Mouse (Mus musculus) G1E (cell line): ENCODE data around the gene Olfr771.
"Not testable (repeated sequence)": the region's sequence is repeated elsewhere in the genome, so short reads cannot be mapped to it uniquely, and the experiment has no call there.

Experiments used
- CTCF ChIP-seq: IDR thresholded peaks from 2 replicates; pipeline ENCODE4 v1.5.1; 2012; ENCODE audit warnings: low read depth, low read length, inconsistent platforms, mixed read lengths
- GATA1 ChIP-seq: IDR thresholded peaks from 2 replicates; pipeline ENCODE4 v1.6.1; 2012; ENCODE audit warnings: borderline replicate concordance, low read length, inconsistent platforms, mixed read lengths
- POLR2AphosphoS5 ChIP-seq: IDR thresholded peaks from 2 replicates; pipeline ENCODE4 v1.6.1; 2012; ENCODE audit warnings: low read depth, low read length, inconsistent platforms; ENCODE audit not compliant: insufficient replicate concordance
- TAL1 ChIP-seq: conservative IDR thresholded peaks from 2 replicates; pipeline ENCODE4 v1.6.1; 2012; ENCODE audit warnings: low read depth, low read length, inconsistent platforms, mixed read lengths

DNA sequence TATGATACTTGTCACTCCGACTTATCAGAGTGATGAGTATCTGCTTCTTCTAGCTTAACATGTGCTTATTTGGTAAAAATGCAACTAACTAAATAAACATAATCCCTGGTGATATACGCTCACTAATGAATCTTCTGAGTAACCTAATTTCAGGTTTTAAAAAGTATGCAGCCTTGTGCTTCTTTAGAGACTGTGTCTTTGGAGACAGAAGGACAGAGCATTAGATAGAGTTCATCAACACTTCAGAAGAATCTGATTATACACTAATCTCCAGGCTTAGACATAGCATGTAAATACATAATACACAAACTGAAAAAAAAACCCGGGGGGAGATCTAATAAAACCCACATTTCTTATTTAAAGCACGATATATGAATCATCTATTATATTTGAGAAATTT lies 13.3 kb upstream of the Olfr771 start, which contains the start of gene Olfr772:
- not testable (repeated sequence) for TF ChIP-seq CTCF, POLR2AphosphoS5, TAL1, GATA1
